Mouse (Mus musculus): ENCODE results near the gene R3hdm1.
A peak's percentile ranks its signal among the peaks of the same experiment; 100 is the strongest.
"Not testable (repeated sequence)": the region's sequence is repeated elsewhere in the genome, so short reads cannot be mapped to it uniquely, and the experiment has no call there.

The R3hdm1 gene

GRCm38 (mm10) chr1:128136222-128136621 lies 33.1 kb downstream of the R3hdm1 start:
- not testable (repeated sequence) for DNase-seq (ENCODE audit: low spot score)

- peak; percentile 13 for DNase-seq (ENCODE audit: low spot score)
Measured at GRCm38 (mm10) chr1:128141039-128141438, 37.9 kb downstream of the R3hdm1 start.

- peak; percentile 49 for DNase-seq (ENCODE audit: low spot score)
Measured at GRCm38 (mm10) chr1:128141737-128142136, 38.6 kb downstream of the R3hdm1 start.

- no peak for DNase-seq (ENCODE audit: low spot score)
Measured at GRCm38 (mm10) chr1:128166956-128167355, 63.9 kb downstream of the R3hdm1 start.

- DNase-seq (ENCODE audit: low spot score) = no peak
Measured at GRCm38 (mm10) chr1:128170104-128170503, 67.0 kb downstream of the R3hdm1 start.

GRCm38 (mm10) chr1:128191426-128191825 lies 88.3 kb downstream of the R3hdm1 start:
- no peak for DNase-seq (ENCODE audit: low spot score)

GRCm38 (mm10) chr1:128192369-128192768 lies 89.3 kb downstream of the R3hdm1 start:
- DNase-seq (ENCODE audit: low spot score) = no peak

- no peak for DNase-seq (ENCODE audit: low spot score)
Measured at GRCm38 (mm10) chr1:128194011-128194410, 90.9 kb downstream of the R3hdm1 start.

- DNase-seq (ENCODE audit: low spot score) = no peak
Measured at GRCm38 (mm10) chr1:128197353-128197752, 94.3 kb downstream of the R3hdm1 start.

- no peak for DNase-seq (ENCODE audit: low spot score)
Measured at GRCm38 (mm10) chr1:128213261-128213660, 110.2 kb downstream of the R3hdm1 start.

- DNase-seq (ENCODE audit: low spot score) = no peak
Measured at GRCm38 (mm10) chr1:128221886-128222285, 118.8 kb downstream of the R3hdm1 start.

- DNase-seq (ENCODE audit: low spot score) = no peak
Measured at GRCm38 (mm10) chr1:128223304-128223703, 120.2 kb downstream of the R3hdm1 start.

GRCm38 (mm10) chr1:128235181-128235580 lies 132.1 kb downstream of the R3hdm1 start:
- DNase-seq (ENCODE audit: low spot score) = no peak

- no peak for DNase-seq (ENCODE audit: low spot score)
Measured at GRCm38 (mm10) chr1:128243627-128243995, 140.5 kb downstream of the R3hdm1 start, which contains the start of gene Ubxn4. Ubxn4 (plus strand) TSS chr1:128243964.

GRCm38 (mm10) chr1:128243996-128244726 lies 141.1 kb downstream of the R3hdm1 start:
- peak; percentile 95 for DNase-seq (ENCODE audit: low spot score)

- no peak for DNase-seq (ENCODE audit: low spot score)
Measured at GRCm38 (mm10) chr1:128244727-128245355, 141.7 kb downstream of the R3hdm1 start.

GRCm38 (mm10) chr1:128267061-128267460 lies 164.0 kb downstream of the R3hdm1 start:
- not testable (repeated sequence) for DNase-seq (ENCODE audit: low spot score)

- DNase-seq (ENCODE audit: low spot score) = no peak
Measured at GRCm38 (mm10) chr1:128270731-128271130, 167.6 kb downstream of the R3hdm1 start.

- DNase-seq (ENCODE audit: low spot score) = no peak
Measured at GRCm38 (mm10) chr1:128275908-128276307, 172.8 kb downstream of the R3hdm1 start.

GRCm38 (mm10) chr1:128278563-128278962 lies 175.5 kb downstream of the R3hdm1 start:
- DNase-seq (ENCODE audit: low spot score) = no peak

GRCm38 (mm10) chr1:128281753-128282152 lies 178.7 kb downstream of the R3hdm1 start:
- DNase-seq (ENCODE audit: low spot score) = no peak

GRCm38 (mm10) chr1:128282924-128283323 lies 179.8 kb downstream of the R3hdm1 start:
- DNase-seq (ENCODE audit: low spot score) = no peak

GRCm38 (mm10) chr1:128284157-128284690 lies 181.1 kb downstream of the R3hdm1 start:
- no peak for DNase-seq (ENCODE audit: low spot score)

Data from left cerebral cortex, adult 11 months (tissue).